Mouse (Mus musculus) testis, postnatal 10 days (tissue): ENCODE results near the gene Azin2.

Experiments
- DNase-seq: peaks from one replicate; pipeline ENCODE4 v3.0.0; 2021; ENCODE audit warnings: low spot score

Gene Azin2

DNA sequence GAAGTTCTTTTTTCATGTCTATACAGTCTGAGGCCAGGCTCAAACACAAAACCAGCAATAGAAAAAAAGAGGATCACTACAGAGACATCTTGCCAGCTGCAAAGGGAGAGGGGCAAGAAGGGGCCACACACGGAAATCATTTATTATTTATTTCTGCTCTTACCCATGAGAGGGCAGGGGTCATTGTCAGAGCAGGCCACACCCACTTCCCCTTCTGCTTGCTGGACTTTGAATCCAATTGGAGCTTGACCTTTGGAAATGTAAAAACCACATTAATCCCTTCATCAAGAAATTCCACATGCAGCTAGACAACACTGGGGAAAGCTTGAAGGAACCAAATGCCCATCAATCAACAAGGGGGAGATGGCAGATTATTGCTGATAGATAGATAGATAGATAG is 16.4 kb upstream of the Azin2 start:
- no peak for DNase-seq

- no peak for DNase-seq
These were observed 15.0 kb upstream of the Azin2 start for GRCm38 (mm10) chr4:128977217-128977616.

- DNase-seq = no peak
These were observed 14.3 kb upstream of the Azin2 start for GRCm38 (mm10) chr4:128976577-128976976.

DNA sequence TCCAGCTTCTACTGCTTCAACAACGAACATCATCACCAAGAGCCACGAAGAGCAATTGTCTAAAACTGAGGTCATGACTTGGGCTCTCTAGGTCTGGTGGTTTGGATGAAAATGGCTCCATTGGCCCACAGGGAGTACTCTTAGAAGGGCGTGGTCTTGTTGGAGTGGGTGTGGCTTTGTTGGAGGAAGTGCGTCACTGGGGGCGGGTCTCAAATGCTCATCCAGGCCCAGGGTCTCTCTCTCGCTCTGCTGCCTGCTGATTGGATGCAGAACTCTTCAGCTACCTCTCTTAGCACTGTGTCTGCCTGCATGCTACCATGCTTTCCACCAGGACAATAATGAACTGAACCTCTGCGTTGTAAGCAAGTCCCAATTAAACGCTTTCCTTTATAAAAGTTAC is 12.4 kb upstream of the Azin2 start:
- DNase-seq = no peak

GRCm38 (mm10) chr4:128971065-128971694 is 8.9 kb upstream of the Azin2 start:
- peak; percentile 94 for DNase-seq

DNA sequence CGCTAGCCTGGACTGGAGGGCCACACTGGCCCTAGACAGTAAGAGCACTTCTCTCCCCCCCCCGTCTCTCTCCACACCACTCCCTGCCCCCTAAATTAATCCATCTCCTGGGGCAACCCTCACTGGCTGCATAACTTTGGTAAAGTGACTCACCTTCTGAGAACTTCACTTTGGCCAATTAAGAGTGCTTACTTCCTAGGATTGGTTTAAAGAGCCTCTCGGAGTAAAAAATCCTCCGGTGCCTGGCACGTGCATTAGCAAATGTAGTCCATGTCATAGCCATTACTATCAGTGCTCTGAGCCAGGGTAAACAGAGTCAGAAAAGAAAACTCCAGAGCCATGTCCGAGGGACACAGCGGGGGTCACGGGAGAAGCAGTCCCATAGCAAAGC is 8.2 kb upstream of the Azin2 start:
- DNase-seq = no peak

- no peak for DNase-seq
These were observed 7.6 kb upstream of the Azin2 start for GRCm38 (mm10) chr4:128969607-128970416.

GRCm38 (mm10) chr4:128969081-128969480 is 6.8 kb upstream of the Azin2 start:
- DNase-seq = no peak

DNA sequence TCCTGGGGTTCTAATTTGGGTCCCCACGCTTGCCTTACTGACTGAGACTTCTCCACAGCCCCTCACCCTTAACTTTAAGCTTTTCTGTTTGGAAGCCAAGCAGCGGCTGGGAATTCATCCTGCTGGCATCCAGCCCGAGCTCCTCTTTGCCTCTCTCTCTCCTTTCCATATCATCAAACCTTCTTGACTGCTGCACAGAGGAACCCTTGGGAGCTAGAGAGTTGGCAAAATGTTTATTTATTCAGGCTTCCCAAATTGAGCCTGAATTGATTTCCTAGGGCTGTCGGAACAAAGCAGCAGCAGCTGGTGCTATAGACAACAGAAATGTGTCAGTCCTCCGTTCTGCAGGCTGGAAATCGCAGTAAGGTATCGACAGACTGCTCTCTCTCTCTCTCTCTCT is 4.5 kb upstream of the Azin2 start:
- no peak for DNase-seq

- no peak for DNase-seq
These were observed 666 bp upstream of the Azin2 start for GRCm38 (mm10) chr4:128962926-128963290.

GRCm38 (mm10) chr4:128961301-128962028 is 777 bp downstream of the Azin2 start:
- DNase-seq = no peak

- no peak for DNase-seq
These were observed 2.6 kb downstream of the Azin2 start for GRCm38 (mm10) chr4:128959676-128960075.

DNA sequence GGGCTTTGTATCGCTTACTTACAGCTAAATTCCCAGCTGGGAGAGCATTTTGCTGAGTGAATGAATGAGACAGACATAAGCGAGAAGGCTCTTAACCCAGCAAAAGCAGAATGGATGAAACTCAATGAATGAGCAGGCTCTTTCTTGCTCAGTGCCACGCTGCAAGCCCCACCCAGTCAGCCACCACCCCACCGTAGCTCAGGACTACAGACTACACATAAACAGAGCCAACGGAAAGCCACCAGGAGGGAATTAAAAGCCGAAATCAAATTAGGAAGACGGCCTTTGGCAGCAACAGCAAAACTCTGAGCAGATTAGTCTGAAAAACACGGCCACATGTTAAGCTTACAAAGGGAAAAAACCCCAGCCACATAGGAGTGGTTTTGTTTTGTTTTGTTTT is 3.4 kb downstream of the Azin2 start:
- no peak for DNase-seq

DNA sequence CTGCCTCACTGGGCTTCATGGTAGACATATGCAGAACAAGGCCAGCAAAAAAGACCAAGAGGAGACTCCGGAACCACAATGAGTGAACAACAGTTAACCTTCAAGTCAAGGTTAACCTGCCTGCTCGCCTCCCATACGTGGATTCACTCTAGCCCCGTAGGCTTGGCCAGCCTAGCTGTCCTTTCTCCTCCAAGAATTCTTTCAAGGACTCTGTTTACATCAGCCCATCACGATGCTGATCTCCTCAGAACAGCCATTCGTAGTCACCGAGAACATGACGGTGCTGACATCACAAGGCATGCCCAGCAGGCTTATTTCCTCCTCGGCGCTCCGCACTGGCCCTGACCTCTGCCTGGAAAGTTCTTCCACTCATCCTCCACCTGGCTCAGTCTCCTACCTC is 4.1 kb downstream of the Azin2 start:
- DNase-seq = no peak

GRCm38 (mm10) chr4:128957155-128957911 is 4.9 kb downstream of the Azin2 start:
- no peak for DNase-seq

- DNase-seq = no peak
These were observed 8.4 kb downstream of the Azin2 start for GRCm38 (mm10) chr4:128953851-128954250.

DNA sequence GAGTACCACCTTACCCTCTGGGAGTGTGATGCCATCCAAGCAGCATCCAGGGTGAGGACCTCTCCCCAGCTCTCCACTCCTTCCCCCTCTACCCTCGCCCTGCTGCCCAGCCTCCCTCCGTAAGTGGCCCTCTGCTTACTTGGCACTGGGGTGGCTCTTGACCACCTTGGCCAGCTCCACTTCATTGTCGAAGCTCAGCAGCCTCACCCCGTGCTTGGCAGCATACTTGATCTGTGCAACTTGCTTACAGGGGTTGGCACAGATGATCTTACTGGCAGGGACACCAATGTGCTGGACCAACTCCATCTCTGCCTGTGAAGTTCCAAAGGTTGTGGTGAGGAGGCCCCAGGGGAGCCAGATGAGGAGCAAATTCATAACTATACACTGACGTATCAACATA is 11.8 kb downstream of the Azin2 start:
- DNase-seq = no peak

GRCm38 (mm10) chr4:128949470-128950005 is 12.7 kb downstream of the Azin2 start:
- DNase-seq = no peak

- peak; percentile 83 for DNase-seq
These were observed 14.0 kb downstream of the Azin2 start for GRCm38 (mm10) chr4:128948137-128948674.

GRCm38 (mm10) chr4:128947326-128947933 is 14.8 kb downstream of the Azin2 start:
- no peak for DNase-seq

DNA sequence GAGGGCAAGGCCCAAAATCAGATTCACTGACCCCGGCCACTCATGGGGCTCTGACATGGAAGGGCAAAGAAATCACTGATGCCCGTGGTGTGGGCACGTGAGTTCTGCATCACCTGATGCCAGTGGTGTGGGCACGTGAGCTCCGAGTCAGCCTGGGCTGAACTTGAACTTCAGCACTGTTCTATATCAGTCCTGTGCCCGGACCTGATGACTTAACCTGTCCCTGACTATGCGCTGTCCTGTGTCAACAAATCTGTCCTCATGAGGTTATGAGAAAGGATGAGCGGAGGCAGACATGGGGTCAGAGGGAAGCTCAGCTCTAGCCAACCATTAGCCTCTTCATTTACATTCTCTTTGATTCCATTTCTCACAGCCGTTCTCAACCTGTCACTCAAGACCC is 15.5 kb downstream of the Azin2 start:
- no peak for DNase-seq
